Mouse (Mus musculus) mesoderm, embryonic 11.5 days (tissue): ENCODE measurements at regions not wholly inside any gene's neighbourhood (a gene's known extent, or its start where the extent isn't known, plus 50 kb on each side); places are given as distances from the start of the nearest gene placed in this dataset.
"Not testable (repeated sequence)": the region's sequence is repeated elsewhere in the genome, so short reads cannot be mapped to it uniquely, and the experiment has no call there.

ENCODE experiments used
- DNase-seq: peaks from one replicate; pipeline ENCODE4 v3.0.0-alpha.2; 2012; ENCODE audit warnings: low read depth, low spot score

GRCm38 (mm10) chr8:98955803-98956202 lies 460.5 kb downstream of the Cdh8 start:
- peak; percentile 4 for DNase-seq

GRCm38 (mm10) chr8:98913159-98913777 lies 503.0 kb downstream of the Cdh8 start:
- DNase-seq, result no peak

- DNase-seq, result no peak
Observed at GRCm38 (mm10) chr8:98893331-98893730, 522.9 kb downstream of the Cdh8 start.

- no peak for DNase-seq
Observed at GRCm38 (mm10) chr8:98861664-98862306, 554.5 kb downstream of the Cdh8 start.

GRCm38 (mm10) chr8:98861175-98861574 lies 555.1 kb downstream of the Cdh8 start:
- DNase-seq, result no peak

GRCm38 (mm10) chr8:98860416-98860815 lies 555.9 kb downstream of the Cdh8 start:
- no peak for DNase-seq

- DNase-seq, result no peak
Observed at GRCm38 (mm10) chr8:98829515-98829914, 586.8 kb downstream of the Cdh8 start.

- DNase-seq, result peak; percentile 25
Observed at GRCm38 (mm10) chr8:98829006-98829405, 587.3 kb downstream of the Cdh8 start.

GRCm38 (mm10) chr8:98811922-98812321 lies 604.3 kb downstream of the Cdh8 start:
- no peak for DNase-seq

- no peak for DNase-seq
Observed at GRCm38 (mm10) chr8:98797445-98797844, 618.8 kb downstream of the Cdh8 start.

- DNase-seq, result no peak
Observed at GRCm38 (mm10) chr8:98767036-98767435, 649.2 kb downstream of the Cdh8 start.

GRCm38 (mm10) chr8:98756596-98756995 lies 659.7 kb downstream of the Cdh8 start:
- DNase-seq, result no peak

GRCm38 (mm10) chr8:98755795-98756194 lies 660.5 kb downstream of the Cdh8 start:
- no peak for DNase-seq

- DNase-seq, result peak; percentile 49
Observed at GRCm38 (mm10) chr8:98752367-98752766, 663.9 kb downstream of the Cdh8 start.

GRCm38 (mm10) chr8:98707753-98708152 lies 708.5 kb downstream of the Cdh8 start:
- no peak for DNase-seq

- DNase-seq, result no peak
Observed at GRCm38 (mm10) chr8:98706122-98706521, 710.1 kb downstream of the Cdh8 start.

- DNase-seq, result no peak
Observed at GRCm38 (mm10) chr8:98685195-98685594, 731.1 kb downstream of the Cdh8 start.

GRCm38 (mm10) chr8:98684531-98684930 lies 731.7 kb downstream of the Cdh8 start:
- DNase-seq, result no peak

GRCm38 (mm10) chr8:98680065-98680464 lies 736.2 kb downstream of the Cdh8 start:
- DNase-seq, result no peak

GRCm38 (mm10) chr8:98659287-98659686 lies 757.0 kb downstream of the Cdh8 start:
- no peak for DNase-seq

- not testable (repeated sequence) for DNase-seq
Observed at GRCm38 (mm10) chr8:98652316-98652715, 764.0 kb downstream of the Cdh8 start.

- no peak for DNase-seq
Observed at GRCm38 (mm10) chr8:98651010-98651409, 765.3 kb downstream of the Cdh8 start.

- DNase-seq, result no peak
Observed at GRCm38 (mm10) chr8:98628151-98628550, 788.1 kb downstream of the Cdh8 start.
